Mouse (Mus musculus) stomach, postnatal 0 days (tissue): ENCODE results near the gene Crygn.

Experiments used
- CTCF ChIP-seq: IDR thresholded peaks from 2 replicates; pipeline ENCODE4 v1.5.1; 2016; ENCODE audit warnings: antibody characterized with exemption, low read depth, mild to moderate bottlenecking, moderate library complexity
- EP300 ChIP-seq: optimal IDR thresholded peaks from 2 replicates; pipeline ENCODE3; 2016; ENCODE audit warnings: antibody characterized with exemption

- TF ChIP-seq EP300: no peak
- TF ChIP-seq CTCF: no peak
Measured at GRCm38 (mm10) chr5:24739141-24739753, 18.6 kb downstream of the Crygn start.
